Mouse (Mus musculus): ENCODE measurements around the gene Pigo.

Pigo gene

DNA sequence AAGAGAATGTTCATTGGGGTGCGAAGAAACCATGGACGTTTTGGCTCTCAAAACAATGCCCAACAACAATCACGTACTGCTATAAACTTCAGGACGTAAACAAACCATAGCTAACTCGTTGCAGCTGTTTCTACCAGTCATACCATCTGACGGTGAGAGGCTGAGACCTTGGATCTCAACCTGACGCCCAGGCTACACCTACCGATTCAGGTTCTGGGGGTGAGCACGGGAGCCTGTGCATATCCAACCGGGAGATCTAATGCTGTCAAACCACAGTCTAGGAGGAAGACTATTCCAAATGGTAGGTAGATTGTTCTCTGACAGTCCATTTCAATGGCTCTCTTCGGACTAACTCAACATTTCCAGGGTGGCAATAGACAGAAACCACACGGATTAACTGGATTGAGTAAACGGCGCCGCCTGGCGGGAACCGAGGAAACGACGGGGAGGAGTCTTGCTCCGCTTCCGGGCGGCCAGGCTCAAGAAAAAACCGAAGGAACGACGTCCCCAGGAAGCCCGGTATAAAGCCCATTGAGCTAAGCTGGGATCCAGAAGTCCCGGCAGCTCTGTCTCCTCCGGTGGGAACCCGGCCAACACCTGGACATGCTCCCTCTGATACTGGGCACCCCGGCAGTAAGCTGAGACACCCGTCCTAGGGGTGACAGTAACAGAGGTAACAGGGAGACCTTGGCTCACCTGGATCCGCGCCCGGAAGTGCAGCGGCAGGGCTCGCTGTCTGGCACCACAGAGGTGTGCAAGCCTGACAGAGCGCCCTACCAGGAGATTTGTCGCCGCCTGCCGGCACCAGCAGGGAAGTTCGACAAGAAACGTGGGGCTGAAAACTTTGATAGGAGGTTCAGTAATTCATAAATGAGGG, at the start of gene Pigo:
Gene Pigo (minus strand): TSS at position 736 of the 877 bp plus-strand sequence.
- in situ Hi-C loops (cut with MboI; ENCODE audit: low sequenced_read_pairs), result no loop called here

DNA sequence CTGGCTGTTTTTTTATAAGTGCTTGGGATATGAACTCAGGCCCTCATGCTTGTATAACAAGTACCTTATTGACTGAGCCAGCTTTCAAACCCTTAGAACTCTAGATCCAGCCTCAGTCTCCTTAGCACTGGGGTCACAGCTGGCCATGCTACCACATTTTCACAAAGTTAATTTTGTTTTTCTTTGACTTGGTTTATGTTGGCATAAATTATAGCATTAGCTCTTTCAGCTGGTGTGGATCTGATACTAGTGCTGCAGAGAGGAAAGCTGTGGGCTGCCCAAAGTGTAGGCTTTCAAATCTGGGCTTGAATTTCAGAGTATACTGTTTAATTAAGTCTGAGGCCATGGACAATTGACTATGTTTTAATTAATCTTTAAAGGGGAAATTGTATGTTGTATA, 49.3 kb upstream of the Pigo start:
- in situ Hi-C loops (cut with MboI; ENCODE audit: low sequenced_read_pairs), result no loop called here

DNA sequence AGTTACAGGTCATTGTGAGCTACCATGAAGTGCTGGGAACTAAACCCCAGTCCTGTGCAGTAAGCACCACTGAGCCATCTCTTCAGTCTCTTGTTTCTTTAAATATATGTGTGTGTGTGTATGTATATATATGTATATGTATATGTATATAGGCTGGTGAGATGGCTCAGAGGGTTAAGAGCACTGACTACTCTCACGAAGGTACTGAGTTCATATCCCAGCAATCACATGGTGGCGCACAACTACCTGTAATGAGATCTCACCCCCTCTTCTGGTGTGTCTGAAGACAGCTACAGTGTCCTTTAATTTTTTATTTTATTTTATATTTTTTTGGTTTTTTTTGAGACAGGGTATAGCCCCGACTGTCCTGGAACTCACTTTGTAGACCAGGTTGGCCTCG, 39.9 kb upstream of the Pigo start:
- in situ Hi-C loops (cut with MboI; ENCODE audit: low sequenced_read_pairs), result no loop called here

DNA sequence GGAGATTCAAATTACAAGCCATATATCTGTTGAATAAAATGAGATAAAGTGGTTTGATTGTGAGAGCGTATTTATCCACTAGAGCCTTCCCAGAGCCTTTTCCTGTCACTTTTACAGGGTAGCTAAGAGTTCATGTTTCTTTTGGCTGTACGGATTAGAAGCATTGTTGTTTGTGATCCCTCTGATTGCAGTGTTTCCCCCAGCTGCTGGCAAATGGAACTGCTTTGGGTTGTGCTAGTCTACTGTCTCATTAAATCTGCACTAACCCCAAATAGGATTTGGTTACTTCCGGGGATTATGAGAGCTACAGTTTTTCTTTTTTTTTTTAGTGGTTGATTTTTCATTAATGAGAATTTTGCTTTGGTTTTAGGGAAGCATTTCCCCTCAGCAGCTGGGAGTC, 34.7 kb upstream of the Pigo start:
- in situ Hi-C loops (cut with MboI; ENCODE audit: low sequenced_read_pairs), result no loop called here

DNA sequence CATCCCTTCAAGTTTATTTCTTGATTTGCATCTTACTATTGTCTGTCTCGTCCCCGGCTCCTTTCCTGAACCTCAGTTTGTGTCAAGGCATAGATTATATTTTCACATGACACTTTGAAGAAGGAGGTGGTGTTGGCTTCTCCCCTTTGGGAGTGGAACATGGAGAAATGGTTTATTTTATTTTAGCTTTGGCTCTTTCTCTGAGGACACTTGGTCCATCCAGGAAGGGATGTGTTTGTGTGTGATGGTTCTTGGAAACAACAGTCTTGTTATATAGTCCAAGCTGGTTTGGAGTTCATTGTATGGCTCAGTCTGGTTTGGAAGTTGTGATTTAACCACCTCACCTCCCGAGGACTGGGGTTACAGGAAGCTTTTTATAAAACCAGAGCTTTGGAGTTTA, 34.1 kb upstream of the Pigo start:
- in situ Hi-C loops (cut with MboI; ENCODE audit: low sequenced_read_pairs), result no loop called here

DNA sequence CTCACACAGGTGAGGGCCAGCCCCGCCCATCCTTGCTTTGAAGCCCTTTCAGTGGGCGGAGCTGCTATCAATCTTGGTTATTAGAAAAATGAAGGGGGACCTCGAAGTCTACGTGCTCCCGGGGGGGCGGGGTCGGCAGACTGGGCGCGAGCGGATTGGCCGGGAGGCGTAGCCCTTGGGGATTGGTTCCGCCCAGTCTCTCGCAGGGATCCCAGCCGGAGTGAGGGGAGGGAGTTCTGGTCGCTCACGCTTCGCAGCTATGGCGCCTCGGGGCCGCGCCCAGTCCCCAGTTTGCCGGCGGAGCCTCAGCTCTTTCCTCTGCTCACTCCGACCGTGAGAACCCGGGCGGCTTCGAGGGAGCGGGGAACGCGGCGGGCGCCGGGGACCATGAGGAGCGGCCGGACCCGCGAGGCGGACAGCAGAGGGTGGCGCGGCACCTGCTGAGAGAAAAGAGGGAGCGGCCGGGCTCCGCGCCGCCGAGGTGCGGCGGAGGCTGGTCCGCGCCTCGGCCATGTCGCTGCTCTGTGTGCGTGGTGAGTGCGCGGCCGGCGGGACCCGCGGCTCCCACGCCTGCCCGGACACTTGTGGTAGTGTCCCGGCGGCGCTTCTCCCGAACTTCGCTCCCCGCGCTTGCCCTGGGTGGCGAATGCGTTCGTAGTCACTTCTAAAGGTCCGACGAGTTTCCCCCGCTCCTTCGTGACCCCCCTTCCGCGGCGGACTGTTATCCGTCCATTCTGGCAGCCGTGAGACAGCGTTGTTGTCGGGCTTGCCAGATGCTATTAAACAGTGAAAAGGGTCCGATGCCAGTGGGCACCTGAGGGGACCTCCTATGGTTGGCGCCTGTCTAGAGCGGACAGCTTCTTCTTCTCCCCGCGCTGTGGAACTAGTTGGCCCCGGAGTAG, 33.4 kb upstream of the Pigo start, which contains the start of gene Unc13b:
Gene Unc13b (plus strand): TSS at position 201 of the 902 bp plus-strand sequence.
- in situ Hi-C loops (cut with MboI; ENCODE audit: low sequenced_read_pairs), result no loop called here

DNA sequence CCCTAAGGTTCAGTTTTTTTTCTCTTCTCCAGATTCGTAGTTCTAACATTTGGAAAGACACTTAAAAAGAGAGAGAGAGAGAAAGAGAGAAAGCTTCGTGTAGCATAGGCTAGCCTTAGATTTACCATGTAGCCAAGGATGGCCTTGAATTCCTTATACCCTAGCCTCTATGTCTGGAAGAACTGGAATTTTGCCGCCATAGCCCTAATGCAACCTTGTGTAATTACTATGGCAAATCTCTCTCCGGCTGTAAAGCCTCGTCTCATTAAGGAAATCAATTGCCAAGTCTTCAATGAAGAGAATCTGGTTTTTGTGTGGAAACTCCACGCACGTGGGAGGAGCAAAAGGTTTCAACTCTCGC, 32.8 kb upstream of the Pigo start:
- in situ Hi-C loops (cut with MboI; ENCODE audit: low sequenced_read_pairs), result no loop called here

DNA sequence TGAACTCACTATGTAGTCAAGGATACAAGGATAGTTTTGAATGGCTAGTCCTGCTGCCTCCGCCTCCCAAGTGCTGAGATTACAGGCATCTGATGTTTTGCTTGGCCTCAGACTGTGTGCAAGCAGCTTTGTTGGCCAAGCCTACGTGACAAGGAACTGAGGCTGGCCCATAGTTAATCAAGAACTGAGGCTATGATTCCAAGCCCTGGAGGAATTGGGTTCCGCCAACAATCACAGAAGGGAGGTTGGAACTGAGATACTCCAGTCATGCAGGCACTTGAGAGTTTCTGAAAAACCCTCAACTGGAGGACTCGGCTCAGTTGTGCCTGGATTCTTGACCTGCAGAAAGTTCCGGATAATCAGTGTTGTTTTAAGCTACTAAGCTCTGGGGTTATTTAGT, 32.0 kb upstream of the Pigo start:
- in situ Hi-C loops (cut with MboI; ENCODE audit: low sequenced_read_pairs), result no loop called here

DNA sequence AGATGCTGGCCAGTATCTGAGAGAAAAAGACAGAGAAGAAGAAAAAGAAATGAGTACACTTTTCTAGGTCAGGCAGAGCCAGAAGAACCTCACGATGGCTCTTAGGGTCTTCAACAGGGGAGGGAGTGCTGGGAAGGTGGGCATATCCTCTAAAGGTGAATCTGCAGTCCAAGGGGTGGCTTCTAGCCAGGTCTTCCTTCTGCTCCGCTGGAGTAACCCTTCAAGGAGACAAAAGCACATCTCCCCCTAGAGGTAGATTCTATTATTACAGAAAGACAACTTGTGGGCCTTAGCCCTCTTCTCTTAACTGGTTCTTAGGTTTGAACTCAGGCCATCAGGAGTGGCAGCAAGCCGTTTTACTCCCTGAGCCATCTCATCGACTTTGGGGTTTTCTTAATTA, 27.0 kb upstream of the Pigo start:
- in situ Hi-C loops (cut with MboI; ENCODE audit: low sequenced_read_pairs), result no loop called here

DNA sequence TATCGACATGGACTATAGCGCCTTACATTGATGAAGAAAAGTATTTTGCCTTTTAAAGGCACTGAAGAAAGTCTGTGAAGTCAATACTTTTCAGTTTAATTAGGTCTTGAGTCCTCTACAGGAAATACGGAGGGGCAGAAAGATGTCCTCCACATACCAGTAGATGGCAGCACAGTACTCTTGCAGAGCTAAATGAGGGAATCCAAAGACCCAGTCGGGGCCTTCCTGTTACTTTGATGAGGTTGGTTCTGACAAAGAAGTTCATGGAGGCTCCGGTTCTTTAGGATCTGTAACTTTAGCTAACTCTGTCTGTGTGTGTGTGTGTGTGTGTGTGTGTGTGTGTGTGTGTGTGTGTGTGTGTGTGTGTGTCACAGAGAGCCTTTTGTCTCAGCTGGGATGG, 21.6 kb upstream of the Pigo start:
- in situ Hi-C loops (cut with MboI; ENCODE audit: low sequenced_read_pairs), result no loop called here

DNA sequence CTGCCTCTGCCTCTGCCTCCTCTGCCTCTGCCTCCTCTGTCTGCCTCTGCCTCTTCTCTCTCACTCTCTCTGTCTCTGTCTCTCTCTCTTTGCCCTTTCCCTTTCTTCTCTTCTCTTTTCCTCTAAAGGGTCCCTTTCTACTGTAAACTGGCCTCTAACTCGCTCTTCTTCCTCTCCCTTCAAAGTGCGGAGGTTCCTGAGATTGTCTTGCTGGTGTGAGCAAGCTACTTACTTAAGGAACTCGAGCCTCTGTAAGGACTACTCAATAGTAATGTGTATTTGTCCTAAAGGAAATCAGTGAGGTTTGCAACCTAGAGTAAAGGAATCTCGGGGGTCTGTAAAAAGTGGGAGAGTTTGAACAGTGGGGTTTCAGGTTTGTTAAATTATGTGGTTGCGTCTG, 21.0 kb upstream of the Pigo start:
- in situ Hi-C loops (cut with MboI; ENCODE audit: low sequenced_read_pairs), result no loop called here

DNA sequence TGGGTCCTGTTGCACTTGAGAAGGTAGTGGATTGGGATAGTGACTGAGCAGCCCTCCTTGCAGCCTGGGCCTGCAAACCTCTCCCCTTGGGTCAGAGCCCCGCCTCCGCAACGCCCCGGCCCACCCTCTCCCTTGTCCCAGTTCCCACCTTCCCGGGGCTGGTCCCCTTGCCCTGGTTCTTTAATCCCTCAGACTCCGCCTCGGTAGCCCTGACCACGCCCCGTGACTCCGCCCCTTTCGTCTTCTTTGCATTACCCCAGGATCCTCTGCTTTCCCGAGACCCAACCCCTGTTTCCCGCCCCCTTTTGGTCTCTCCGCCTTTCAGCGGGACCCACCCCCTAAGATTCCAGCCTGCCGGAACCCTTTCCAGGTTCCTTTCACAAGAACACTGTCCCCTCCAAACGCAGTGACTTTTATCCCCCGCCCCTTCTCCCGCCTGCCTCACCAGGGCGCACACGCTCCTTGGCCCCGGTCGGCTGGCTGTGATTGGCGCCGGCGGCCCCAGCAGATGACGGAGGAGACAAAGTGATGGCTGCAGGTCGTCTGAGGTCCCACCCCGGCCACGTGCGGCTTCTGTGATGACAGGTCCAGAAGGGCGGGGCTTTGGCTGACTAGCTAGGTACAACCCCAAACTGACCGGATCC, 20.2 kb upstream of the Pigo start, which contains the start of gene Fam214b:
Gene Fam214b (minus strand): TSS at position 562 of the 644 bp plus-strand sequence.
- in situ Hi-C loops (cut with MboI; ENCODE audit: low sequenced_read_pairs), result no loop called here

DNA sequence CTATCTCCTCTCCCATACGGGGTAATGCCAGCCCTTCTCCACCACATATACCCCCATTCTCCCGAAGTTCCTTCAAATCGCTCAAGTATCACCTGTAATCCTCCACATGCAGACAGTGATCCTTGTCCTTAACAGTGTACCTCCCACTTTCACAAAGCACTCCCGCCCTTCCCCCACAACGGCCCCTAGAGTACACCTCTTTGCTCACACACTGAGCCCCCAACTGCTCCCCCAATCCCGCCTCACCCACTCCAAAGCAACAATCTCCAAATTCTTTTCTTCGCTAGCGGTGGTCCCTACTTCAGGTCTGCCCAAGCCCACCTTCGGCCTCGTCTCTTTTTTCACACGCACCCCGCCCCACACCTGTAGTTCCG, 19.7 kb upstream of the Pigo start:
- in situ Hi-C loops (cut with MboI; ENCODE audit: low sequenced_read_pairs), result no loop called here

DNA sequence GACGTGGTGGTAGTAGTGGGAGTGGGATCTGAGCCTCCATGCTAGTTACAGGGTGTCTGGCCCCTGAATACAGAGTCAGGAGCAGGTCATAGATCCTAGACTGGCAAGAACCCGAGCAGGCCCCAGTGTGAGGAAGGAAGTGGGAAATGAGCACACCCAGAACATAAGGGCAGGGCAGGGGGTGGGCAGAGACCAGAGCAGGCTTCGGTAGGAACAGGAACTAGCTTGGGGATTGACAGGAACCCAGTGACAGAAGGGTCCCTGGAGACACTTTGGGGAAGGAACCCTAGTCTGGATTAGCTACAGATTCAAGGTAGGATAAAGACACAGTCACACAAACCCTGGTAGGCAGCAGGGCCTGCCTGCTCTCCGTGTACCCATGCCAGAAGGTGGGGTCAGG, 19.1 kb upstream of the Pigo start:
- in situ Hi-C loops (cut with MboI; ENCODE audit: low sequenced_read_pairs), result no loop called here

DNA sequence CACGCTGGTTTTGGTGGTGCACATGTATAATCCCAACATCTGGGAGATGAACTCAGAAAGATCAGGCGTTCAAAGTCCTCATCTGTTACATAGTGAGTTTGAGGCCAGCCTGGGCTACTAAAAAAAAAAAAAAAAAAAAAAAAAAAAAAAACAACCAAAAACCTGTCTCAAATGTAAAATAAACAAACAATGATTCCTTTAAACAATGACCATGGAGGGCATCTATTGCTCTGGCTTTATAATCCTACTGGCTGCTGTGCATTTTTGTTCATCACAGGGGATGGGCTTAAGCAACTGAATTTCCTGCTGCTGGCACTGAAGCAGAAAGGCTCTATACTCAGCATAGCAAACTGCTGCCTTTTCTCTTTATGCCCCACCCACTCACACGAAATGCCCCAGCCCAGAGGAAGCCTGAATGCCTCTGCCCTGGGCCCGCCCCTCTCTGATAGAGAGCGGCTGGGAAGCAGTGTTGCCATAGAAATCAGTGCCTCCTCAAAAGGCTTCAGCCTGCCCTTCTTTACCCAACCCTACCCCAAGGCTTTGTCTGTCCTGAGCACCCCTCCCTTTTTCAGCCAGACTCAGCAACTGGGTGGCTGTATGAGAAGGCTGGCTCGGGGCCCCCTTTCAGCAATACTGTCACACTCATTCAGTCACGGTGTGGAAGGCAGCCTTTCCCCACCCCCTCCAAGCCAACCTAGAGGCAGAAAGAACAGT, 18.2 kb upstream of the Pigo start:
- in situ Hi-C loops (cut with MboI; ENCODE audit: low sequenced_read_pairs), result no loop called here

DNA sequence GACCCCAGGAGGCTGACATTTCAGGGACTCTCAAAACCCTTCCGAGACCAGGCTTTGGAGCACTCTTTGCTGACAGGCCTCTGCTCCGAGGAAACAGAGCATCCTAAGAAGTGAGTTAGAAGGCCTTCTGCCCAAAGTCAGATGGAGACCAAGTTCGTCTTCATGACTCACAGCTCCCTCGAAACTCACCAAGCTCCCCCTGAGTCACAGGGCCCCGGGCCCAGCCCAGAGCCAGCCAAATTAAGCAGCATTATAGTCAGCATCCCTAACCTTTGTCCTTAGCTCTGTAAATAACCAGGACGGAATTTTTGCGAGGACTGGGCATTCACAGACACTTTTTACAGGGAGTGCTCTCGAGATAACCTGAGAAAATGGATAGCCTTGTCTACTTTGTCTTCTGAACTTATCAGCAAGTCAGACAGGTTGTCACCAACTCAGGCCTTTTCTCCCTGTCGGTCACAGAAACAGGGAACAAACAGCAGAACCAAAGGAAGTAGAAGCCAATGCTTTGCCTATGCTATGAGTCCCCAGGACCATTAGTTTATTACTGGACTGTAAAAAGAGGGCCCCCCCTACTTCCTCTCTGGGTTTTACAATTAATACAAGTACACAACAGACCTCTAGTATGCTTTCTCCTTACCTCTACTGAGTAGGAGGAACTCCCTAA, 15.4 kb upstream of the Pigo start:
- in situ Hi-C loops (cut with MboI; ENCODE audit: low sequenced_read_pairs), result no loop called here

DNA sequence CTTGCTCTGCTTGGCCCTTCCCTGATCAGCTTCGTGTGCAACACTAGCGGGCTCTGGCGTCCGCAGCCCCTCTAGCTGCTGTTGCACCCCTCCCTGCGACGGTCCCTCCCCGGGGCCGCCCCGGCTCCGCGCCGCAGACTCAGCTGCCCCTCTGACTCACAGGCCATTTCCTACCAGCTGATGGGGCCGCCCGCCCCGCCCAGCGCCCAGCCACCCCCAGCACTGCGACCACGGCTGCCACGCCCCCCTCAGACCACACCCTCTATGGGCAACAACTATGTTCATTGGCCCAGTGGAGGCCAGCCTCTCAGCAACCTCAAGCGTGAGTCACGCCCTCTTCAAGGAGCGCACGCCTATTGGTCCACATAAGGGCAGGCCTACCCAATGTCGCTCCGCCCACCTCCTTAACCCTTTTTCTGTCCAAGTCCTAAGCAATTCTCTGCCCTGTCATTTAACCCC, 14.5 kb upstream of the Pigo start:
- in situ Hi-C loops (cut with MboI; ENCODE audit: low sequenced_read_pairs), result no loop called here

DNA sequence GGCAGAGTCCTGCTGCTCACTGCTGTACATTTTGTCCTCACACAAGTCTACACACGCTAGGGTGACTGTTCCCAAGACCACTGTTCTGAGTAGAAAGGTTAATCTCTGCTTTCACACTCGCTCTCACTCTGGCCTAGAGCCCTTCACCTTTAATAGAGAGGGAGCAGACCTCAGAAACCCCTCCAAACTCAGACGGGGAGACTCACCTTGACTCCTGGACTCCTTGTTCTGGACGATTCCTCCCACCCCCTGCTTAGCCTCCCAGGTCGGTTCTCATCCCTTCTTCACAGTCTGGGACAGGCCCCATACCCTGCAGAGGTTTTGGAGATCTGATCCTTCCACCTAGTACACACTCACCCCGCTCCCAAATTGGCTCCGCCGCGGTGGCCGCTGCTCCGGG, 14.0 kb upstream of the Pigo start:
- in situ Hi-C loops (cut with MboI; ENCODE audit: low sequenced_read_pairs), result no loop called here

DNA sequence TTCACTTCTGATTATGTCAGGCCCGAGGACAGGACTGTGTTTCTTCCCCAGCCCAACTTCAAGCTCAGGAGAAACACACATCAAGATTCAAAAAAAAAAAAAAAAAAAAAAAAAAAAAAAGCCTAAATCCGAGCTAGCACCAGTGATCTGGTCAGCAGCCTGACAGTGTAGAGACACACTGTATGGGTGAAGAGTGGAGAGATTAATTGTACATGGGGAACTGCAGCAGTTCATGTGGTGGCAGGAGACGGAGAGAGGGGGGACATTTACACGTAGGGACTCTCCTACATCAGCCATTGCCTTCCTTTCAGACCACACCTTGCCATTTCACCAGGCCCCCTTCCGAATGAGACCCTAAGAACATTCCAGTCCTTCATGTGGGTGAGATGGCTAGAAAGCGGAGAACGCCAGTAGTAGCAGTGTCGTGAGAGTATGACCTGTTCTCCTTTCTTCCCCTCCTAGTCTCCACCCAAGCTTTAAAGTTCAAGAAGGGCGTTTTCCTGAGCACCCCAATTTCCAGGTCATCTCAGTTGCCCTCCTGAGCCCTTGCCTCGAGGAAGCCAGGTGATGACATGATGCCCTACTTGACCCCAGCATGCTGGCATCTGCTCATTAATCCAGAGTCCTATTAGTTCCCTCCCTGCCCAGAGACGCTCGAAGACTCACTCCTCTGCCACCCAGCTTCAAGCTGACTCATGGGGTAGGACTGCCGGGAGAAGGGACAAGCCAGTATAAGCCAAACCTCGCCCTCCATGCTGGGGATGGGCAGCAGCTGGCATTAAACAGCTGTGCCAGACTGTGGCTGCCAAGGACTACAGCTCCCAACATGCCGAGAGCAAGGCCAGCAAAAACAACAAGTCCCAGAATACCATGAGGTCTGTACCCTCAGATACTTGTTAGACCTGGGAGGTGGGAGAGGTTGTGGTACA, 13.2 kb upstream of the Pigo start:
- in situ Hi-C loops (cut with MboI; ENCODE audit: low sequenced_read_pairs), result no loop called here

Data from CH12F3 (cell line).